Mouse (Mus musculus) stomach, postnatal 0 days (tissue): ENCODE results near the gene Slc22a16. TPM values are rescaled to one million over a fixed set of nuclear protein-coding genes. Genes with fewer than 3 reads are reported as not detected.

ENCODE experiments used
- ATAC-seq: fragments of 200-750 bp; cut with Nextera tagmentation; 2 replicates; pipeline ENCODE4 v1.8.0; 2017; ENCODE audit not compliant: low FRiP score, low TSS enrichment
- DNase-seq: peaks from one replicate; pipeline ENCODE4 v3.0.0-alpha.2; 2016; ENCODE audit warnings: low spot score
- H3K27ac ChIP-seq: fragments of 300-500 bp; sonication (generic); replicated peaks from 2 replicates; pipeline ENCODE4 v1.5.1; 2014; ENCODE audit warnings: mild to moderate bottlenecking, control low read depth
- H3K27me3 ChIP-seq: fragments of 300-500 bp; sonication (generic); 2 replicates; pipeline ENCODE4 v1.6.1; 2014; ENCODE audit warnings: low read length; ENCODE audit not compliant: control insufficient read depth, insufficient read depth
- H3K36me3 ChIP-seq: fragments of 300-500 bp; sonication (generic); 2 replicates; pipeline ENCODE4 v1.6.1; 2014; ENCODE audit warnings: low read length, mixed read lengths; ENCODE audit not compliant: control insufficient read depth, insufficient read depth
- H3K4me1 ChIP-seq: fragments of 300-500 bp; sonication (generic); replicated peaks from 2 replicates; pipeline ENCODE4 v1.6.1; 2014; ENCODE audit warnings: antibody characterized with exemption; ENCODE audit not compliant: control insufficient read depth, insufficient read depth
- H3K4me2 ChIP-seq: fragments of 300-500 bp; sonication (generic); replicated peaks from 2 replicates; pipeline ENCODE4 v1.6.1; 2014; ENCODE audit warnings: low read depth, mild to moderate bottlenecking, control low read depth, moderate library complexity
- H3K4me3 ChIP-seq: fragments of 300-500 bp; sonication (generic); 2 replicates; pipeline ENCODE4 v1.5.1; 2014; ENCODE audit warnings: low read depth, low read length, control low read depth
- H3K9ac ChIP-seq: fragments of 300-500 bp; sonication (generic); 2 replicates; pipeline ENCODE4 v1.6.1; 2014; ENCODE audit warnings: mild to moderate bottlenecking, low read length, control low read depth, mixed read lengths
- H3K9me3 ChIP-seq: fragments of 300-500 bp; sonication (generic); 2 replicates; pipeline ENCODE4 v1.6.1; 2016; ENCODE audit warnings: low read length; ENCODE audit not compliant: control insufficient read depth
- CTCF ChIP-seq: IDR thresholded peaks from 2 replicates; pipeline ENCODE4 v1.5.1; 2016; ENCODE audit warnings: antibody characterized with exemption, low read depth, mild to moderate bottlenecking, moderate library complexity
- EP300 ChIP-seq: optimal IDR thresholded peaks from 2 replicates; pipeline ENCODE3; 2016; ENCODE audit warnings: antibody characterized with exemption
- WGBS: fragments of 180-500 bp; shearing (Covaris S2); extraction: QIAGEN DNeasy Blood & Tissue Kit; methylation state at CpG from one replicate; pipeline ENCODE4 v1.1.7; 2014; 5-methylcytosine and 5-hydroxymethylcytosine counted together
- polyA plus RNA-seq: library from polyadenylated mRNA; unstranded; fragments of >200 nt; fragmentation: Nextera tagmentation; extraction: Ambion mirVana; gene quantifications from 2 replicates; pipeline ENCODE4 v1.2.1, GENCODE M21; 2015

The Slc22a16 gene
- polyA plus RNA-seq, 1 experiment from 2014 or later: not detected

- Histone ChIP-seq H3K27ac (no peak overlapping the region), H3K4me2 (no peak overlapping the region), H3K36me3 (no peaks in the 10 kb centered on the region), H3K9me3 (no peaks in the 10 kb centered on the region), H3K4me1 (no peaks in the 10 kb centered on the region), H3K4me3 (no peak overlapping the region), H3K27me3 (no peaks in the 10 kb centered on the region), H3K9ac (no peak overlapping the region)
- ATAC-seq: no peak
- no peak for TF ChIP-seq EP300
- TF ChIP-seq CTCF: no peak
- 67% methylated on average over 1 of the region's 1 CpGs for WGBS
- DNase-seq: no peak
Observed at GRCm38 (mm10) chr10:40619760-40620159, 49.6 kb downstream of the Slc22a16 start.

GRCm38 (mm10) chr10:40629140-40629539 is 59.0 kb downstream of the Slc22a16 start:
- no peak overlapping the region for H3K4me2 ChIP-seq
- DNase-seq: peak; percentile 69
- H3K4me1 ChIP-seq: no peaks in the 10 kb centered on the region
- 78% methylated on average over 7 of the region's 7 CpGs for WGBS
- no peak for ATAC-seq
- no peak overlapping the region for H3K4me3 ChIP-seq
- H3K27me3 ChIP-seq: no peaks in the 10 kb centered on the region
- no peaks in the 10 kb centered on the region for H3K9me3 ChIP-seq
- no peaks in the 10 kb centered on the region for H3K36me3 ChIP-seq
- no peak overlapping the region for H3K9ac ChIP-seq
- H3K27ac ChIP-seq: no peak overlapping the region
- TF ChIP-seq EP300: no peak
- TF ChIP-seq CTCF: peak; percentile 80

- TF ChIP-seq CTCF: no peak
- no peak for TF ChIP-seq EP300
- Histone ChIP-seq H3K4me3 (peak within 1 kb of the TSS; percentile 10; the same call in 1 of the 2 replicates), H3K36me3 (no peaks in the 10 kb centered on the region), H3K9ac (no peak within 1 kb of the TSS), H3K4me1 (no peaks in the 10 kb centered on the region), H3K4me2 (peak within 1 kb of the TSS; percentile 30), H3K9me3 (no peaks in the 10 kb centered on the region), H3K27me3 (no peaks in the 10 kb centered on the region), H3K27ac (peak within 1 kb of the TSS; percentile 49)
- ATAC-seq (peak; percentile 90), DNase-seq (peak; percentile 45)
- WGBS: 26% methylated on average over 8 of the region's 8 CpGs
Observed at GRCm38 (mm10) chr10:40629656-40630311, 59.6 kb downstream of the Slc22a16 start, which contains the start of gene Ddo. Gene Ddo, plus strand, starts transcription at chr10:40630011.

- ATAC-seq (0 out of 2 replicates have a peak, but pooled peaks have one; percentile 38), DNase-seq (no peak)
- Histone ChIP-seq H3K27me3 (no peaks in the 10 kb centered on the region), H3K27ac (peak overlapping the region; percentile 49), H3K4me3 (peak overlapping the region; percentile 10; the same call in 1 of the 2 replicates), H3K4me2 (peak overlapping the region; percentile 30; the same call in 1 of the 2 replicates), H3K36me3 (no peaks in the 10 kb centered on the region), H3K9me3 (no peaks in the 10 kb centered on the region), H3K4me1 (no peaks in the 10 kb centered on the region), H3K9ac (no peak overlapping the region)
- no peak for TF ChIP-seq CTCF
- TF ChIP-seq EP300: no peak
- 57% methylated on average over 5 of the region's 5 CpGs for WGBS
Observed at GRCm38 (mm10) chr10:40630457-40630856, 60.3 kb downstream of the Slc22a16 start.

GRCm38 (mm10) chr10:40630961-40631360 is 60.8 kb downstream of the Slc22a16 start:
- ATAC-seq: no peak
- 74% methylated on average over 9 of the region's 9 CpGs for WGBS
- H3K4me2 ChIP-seq: no peak overlapping the region

GRCm38 (mm10) chr10:40632087-40632486 is 62.0 kb downstream of the Slc22a16 start:
- H3K9me3 ChIP-seq: no peaks in the 10 kb centered on the region
- H3K27me3 ChIP-seq: no peaks in the 10 kb centered on the region
- H3K36me3 ChIP-seq: no peaks in the 10 kb centered on the region
- no peak overlapping the region for H3K27ac ChIP-seq
- WGBS: 90% methylated on average over 3 of the region's 3 CpGs
- H3K4me3 ChIP-seq: no peak overlapping the region
- TF ChIP-seq EP300 (no peak), CTCF (no peak)
- DNase-seq (no peak), ATAC-seq (no peak)
- H3K9ac ChIP-seq: no peak overlapping the region
- H3K4me1 ChIP-seq: no peaks in the 10 kb centered on the region
- H3K4me2 ChIP-seq: no peak overlapping the region

More at GRCm38 (mm10) chr10:40630961-40631360, 60.8 kb downstream of the Slc22a16 start:
- H3K36me3 ChIP-seq: no peaks in the 10 kb centered on the region
- no peaks in the 10 kb centered on the region for H3K27me3 ChIP-seq
- H3K9ac ChIP-seq: no peak overlapping the region
- H3K9me3 ChIP-seq: no peaks in the 10 kb centered on the region
- DNase-seq: no peak
- H3K4me1 ChIP-seq: no peaks in the 10 kb centered on the region
- TF ChIP-seq EP300 (no peak), CTCF (no peak)
- no peak overlapping the region; the same call in 1 of the 2 replicates for H3K27ac ChIP-seq
- H3K4me3 ChIP-seq: no peak overlapping the region
